Mouse (Mus musculus): Measurements from ENCODE around the gene E2f6.

GRCm38 (mm10) chr12:16828505-16828904, 17.7 kb downstream of the E2f6 start:
- TF ChIP-seq RAD21 (IDR thresholded peaks at IDR 0.05; ENCODE audit: low read depth, low read length) (peak; percentile 58), POLR2A (IDR thresholded peaks at IDR 0.05; ENCODE audit: control insufficient read depth in 1 of 2, insufficient read depth in 1 of 2, low read depth in 1 of 2, low read length in 2 of 2, poor library complexity in 1 of 2) (no peak), ETS1 (IDR thresholded peaks at IDR 0.05; ENCODE audit: low read depth, low read length) (no peak), ZC3H11A (IDR thresholded peaks at IDR 0.05; ENCODE audit: low read depth, low read length) (peak; percentile 38; the same call in 1 of the 2 replicates), USF1 (IDR thresholded peaks at IDR 0.05; ENCODE audit: low read depth, low read length) (no peak), MYC (IDR thresholded peaks at IDR 0.05; ENCODE audit: low read depth, low read length) (no peak), GABPA (IDR thresholded peaks at IDR 0.05; ENCODE audit: low read depth, low read length) (no peak)
